ENCODE assay signal across 10 mouse cellular contexts in genomic region chrX:99819395-99819935, GRCm38 (mm10). TPM values are rescaled to one million over a fixed set of nuclear protein-coding genes. Genes with fewer than 3 reads are reported as not detected.
DNase-seq lines count a peak whose midpoint lies in the region; ATAC-seq lines count a peak whose summit lies in the region.
"Had no signal": no experiment of that assay in that cellular context is flagged by ENCODE, and none has a peak within 500 bp of the region (broad histone marks: within the 10 kb centered on the region; RNA-seq: fewer than 3 reads in every experiment).

No protein-coding gene starts in this region.

- H3K4me1 ChIP-seq in heart, embryonic 14.5 days (ENCODE audit: control insufficient read depth in 2 of 2, insufficient read depth in 2 of 2, low read length in 2 of 2), result no peaks in the 10 kb centered on the region
- no peaks in the 10 kb centered on the region for H3K4me1 ChIP-seq in kidney, embryonic 16.5 days (ENCODE audit: insufficient read depth, low read length)
- H3K4me1 ChIP-seq in liver, embryonic 13.5 days (replicated peaks), result no peaks in the 10 kb centered on the region
- peaks cover 23% of the 10 kb centered on the region; the same call in 1 of the 2 replicates for H3K4me1 ChIP-seq in neural tube, embryonic 13.5 days (replicated peaks)

- ATAC-seq in heart, embryonic 14.5 days (ENCODE audit: insufficient number of reproducible peaks, insufficient read depth, low FRiP score, low read depth), result no peak
- peak; percentile 93 for ATAC-seq in kidney, embryonic 16.5 days (ENCODE audit: low FRiP score, low TSS enrichment)
- ATAC-seq in liver, embryonic 13.5 days (ENCODE audit: low read depth), result peak; percentile 48
- ATAC-seq in neural tube, embryonic 13.5 days (ENCODE audit: low read depth), result peak; percentile 79
- no peak for ATAC-seq in monocyte, adult 5-6 weeks (replicated peaks; ENCODE audit: insufficient number of reproducible peaks, low FRiP score, low TSS enrichment, poor library complexity, severe bottlenecking)
- ATAC-seq: Patski had no signal

- no peaks in the 10 kb centered on the region for H3K9me3 ChIP-seq in heart, embryonic 14.5 days (ENCODE audit: control insufficient read depth, low read length)
- H3K9me3 ChIP-seq in kidney, embryonic 16.5 days (ENCODE audit: low read length), result peaks cover 7% of the 10 kb centered on the region; the same call in 1 of the 2 replicates
- H3K9me3 ChIP-seq in liver, embryonic 13.5 days (replicated peaks), result no peaks in the 10 kb centered on the region
- no peaks in the 10 kb centered on the region for H3K9me3 ChIP-seq in neural tube, embryonic 13.5 days

- WGBS in heart, embryonic 14.5 days, result 24% methylated on average over 22 of the region's 22 CpGs
- WGBS in kidney, embryonic 16.5 days, result 26% methylated on average over 19 of the region's 22 CpGs
- 12% methylated on average over 22 of the region's 22 CpGs for WGBS in liver, embryonic 13.5 days (ENCODE audit: insufficient replicate concordance)
- WGBS in neural tube, embryonic 13.5 days, result 13% methylated on average over 21 of the region's 22 CpGs

- peak overlapping the region; percentile 40 to 45 for H3K4me3 ChIP-seq in heart, embryonic 14.5 days (ENCODE audit: control insufficient read depth in 1 of 2, insufficient read depth in 1 of 2, low read depth in 1 of 2, low read length in 2 of 2)
- H3K4me3 ChIP-seq in kidney, embryonic 16.5 days (ENCODE audit: low read length), result peak overlapping the region; percentile 52
- H3K4me3 ChIP-seq in liver, embryonic 13.5 days (replicated peaks), result peak overlapping the region; percentile 41
- H3K4me3 ChIP-seq in neural tube, embryonic 13.5 days, result peak overlapping the region; percentile 61
- H3K4me3 ChIP-seq: myocyte had no signal

- H3K36me3 ChIP-seq in heart, embryonic 14.5 days (ENCODE audit: control insufficient read depth, insufficient read depth, low read length), result no peaks in the 10 kb centered on the region
- no peaks in the 10 kb centered on the region for H3K36me3 ChIP-seq in kidney, embryonic 16.5 days (ENCODE audit: insufficient read depth, low read length)
- H3K36me3 ChIP-seq in liver, embryonic 13.5 days, result no peaks in the 10 kb centered on the region
- H3K36me3 ChIP-seq in neural tube, embryonic 13.5 days, result no peaks in the 10 kb centered on the region

- H3K27me3 ChIP-seq in heart, embryonic 14.5 days (ENCODE audit: control insufficient read depth, insufficient read depth, low read length), result peaks cover 53% of the 10 kb centered on the region
- peaks cover 59% of the 10 kb centered on the region for H3K27me3 ChIP-seq in kidney, embryonic 16.5 days (ENCODE audit: insufficient read depth, low read length)
- H3K27me3 ChIP-seq in liver, embryonic 13.5 days, result peaks cover 83% of the 10 kb centered on the region
- H3K27me3 ChIP-seq in neural tube, embryonic 13.5 days, result peaks cover 42% of the 10 kb centered on the region

- H3K27ac ChIP-seq in heart, embryonic 14.5 days (replicated peaks in 1 of 2; ENCODE audit: control insufficient read depth in 1 of 2, insufficient read depth in 1 of 2, low read depth in 2 of 2, low read length in 2 of 2), result no peak overlapping the region
- no peak overlapping the region for H3K27ac ChIP-seq in kidney, embryonic 16.5 days (ENCODE audit: low read length)
- no peak overlapping the region for H3K27ac ChIP-seq in liver, embryonic 13.5 days
- peak overlapping the region; percentile 76 for H3K27ac ChIP-seq in neural tube, embryonic 13.5 days (replicated peaks)

- peak overlapping the region; percentile 70 for H3K4me2 ChIP-seq in heart, embryonic 14.5 days (ENCODE audit: low read length)
- peak overlapping the region; percentile 66 for H3K4me2 ChIP-seq in kidney, embryonic 16.5 days (replicated peaks; ENCODE audit: low read depth, low read length)
- peak overlapping the region; percentile 51 for H3K4me2 ChIP-seq in liver, embryonic 13.5 days
- H3K4me2 ChIP-seq in neural tube, embryonic 13.5 days, result peak overlapping the region; percentile 62

- H3K9ac ChIP-seq in heart, embryonic 14.5 days (ENCODE audit: low read length), result no peak overlapping the region
- H3K9ac ChIP-seq in kidney, embryonic 16.5 days (replicated peaks; ENCODE audit: low read length), result no peak overlapping the region
- no peak overlapping the region for H3K9ac ChIP-seq in liver, embryonic 13.5 days
- peak overlapping the region; percentile 70 for H3K9ac ChIP-seq in neural tube, embryonic 13.5 days

- DNase-seq in urinary bladder, postnatal 14 days (ENCODE audit: low spot score), result peak; percentile 65
- no peak for DNase-seq in urinary bladder, postnatal 10 days (ENCODE audit: low spot score)
- peak; percentile 80 for DNase-seq in embryo, embryonic 9.5 days (ENCODE audit: extremely low spot score)
- peak; percentile 6 for DNase-seq in liver, embryonic 13.5 days

RNA-seq across cellular contexts. Expression of gene Tmem28, which starts 1.4 kb away (rescaled TPM):
- polyA plus RNA-seq in heart, embryonic 14.5 days (2014; fragmentation: Nextera tagmentation; extraction: Ambion mirVana), result 0.05 TPM in 1 of 2 replicates, not detected in the other
- not detected in 2 replicates for polyA plus RNA-seq in kidney, embryonic 16.5 days (2015; fragmentation: Nextera tagmentation; extraction: Ambion mirVana)
- not detected in 2 replicates for polyA plus RNA-seq in liver, embryonic 13.5 days (2015; fragmentation: Nextera tagmentation; extraction: Ambion mirVana)
- polyA plus RNA-seq in neural tube, embryonic 13.5 days (2015; fragmentation: Nextera tagmentation; extraction: Ambion mirVana), result 0.99 and 1.5 TPM in 2 replicates
- total RNA-seq in monocyte, adult 5-6 weeks (2017), result not detected in 3 replicates
- polyA plus RNA-seq: myocyte, Patski had no signal

Comparison
In these comparisons a context has a peak if more than half of its experiments do, and no peak if none do; other contexts are left out.
1. ATAC-seq: peak in kidney, embryonic 16.5 days (single experiment), liver, embryonic 13.5 days (single experiment) and neural tube, embryonic 13.5 days (single experiment); none in heart, embryonic 14.5 days (single experiment) and monocyte, adult 5-6 weeks (single experiment).
2. Peak in every context shown above with its lines, with median percentiles within 50 percentile points of each other: H3K4me2 ChIP-seq and H3K4me3 ChIP-seq.